Mouse (Mus musculus) megakaryocyte-erythroid progenitor cell, adult 5-6 weeks (primary cell): ENCODE results near the gene Rgs5. TPM values are rescaled to one million over a fixed set of nuclear protein-coding genes. Genes with fewer than 3 reads are reported as not detected.

Source experiments
- ATAC-seq: replicated peaks from 2 replicates; pipeline ENCODE4 v1.8.0; 2016; ENCODE audit warnings: mild to moderate bottlenecking, inconsistent platforms; ENCODE audit not compliant: severe bottlenecking, poor library complexity, low FRiP score, low TSS enrichment
- total RNA-seq, 2 experiments: library from RNA; stranded (forward) in 1 of 2; stranded (reverse) in 1 of 2; fragments of 200-1000, 215-1000 nt in 1 of 2; fragments of >200 nt in 1 of 2; fragmentation: Nextera tagmentation in 1 of 2; gene quantifications; 2 replicates each; pipeline ENCODE4 v1.2.3; 2014 to 2017

Gene Rgs5
- total RNA-seq, 2 experiments from 2014 or later: not detected

- no peak for ATAC-seq
Measured at GRCm38 (mm10) chr1:169704395-169705087, 49.2 kb downstream of the Rgs5 start.

DNA sequence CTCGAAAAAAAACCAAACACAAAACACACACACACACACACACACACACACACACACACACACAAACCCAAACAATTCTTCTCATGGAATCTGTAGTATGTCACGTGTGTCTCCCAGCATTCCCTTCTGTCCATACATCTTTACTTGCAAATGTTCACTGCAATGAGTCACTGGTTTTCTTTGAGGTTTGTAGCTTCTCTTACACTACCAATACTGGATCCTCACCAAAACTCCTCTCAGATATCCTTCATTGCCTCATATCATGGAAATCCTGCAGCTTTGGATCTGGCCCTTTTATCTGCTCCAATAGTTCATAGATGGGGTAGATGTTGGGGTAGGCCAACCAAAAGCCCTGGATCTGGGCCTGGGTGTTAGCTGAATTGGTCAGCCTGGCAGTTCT is 66.5 kb downstream of the Rgs5 start:
- ATAC-seq: no peak

DNA sequence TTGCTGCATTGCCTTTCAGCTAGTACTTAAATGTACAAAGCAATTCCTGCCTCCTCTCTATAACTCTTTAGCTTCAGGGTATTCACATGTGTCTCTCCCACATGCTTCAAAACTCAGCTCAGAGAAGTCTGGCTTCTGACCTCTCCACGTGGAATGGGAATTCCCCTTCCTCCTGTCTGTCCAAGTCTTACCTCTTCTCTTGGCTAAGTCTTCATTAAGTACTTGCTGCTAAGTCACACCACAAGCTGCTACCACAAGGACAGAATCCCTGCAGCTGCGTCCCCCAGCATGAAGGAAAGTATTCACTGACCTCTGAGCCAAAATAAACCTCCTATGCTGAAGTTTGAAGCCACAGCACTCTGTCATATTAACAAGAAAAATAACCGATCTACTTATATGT is 71.0 kb downstream of the Rgs5 start:
- no peak for ATAC-seq

DNA sequence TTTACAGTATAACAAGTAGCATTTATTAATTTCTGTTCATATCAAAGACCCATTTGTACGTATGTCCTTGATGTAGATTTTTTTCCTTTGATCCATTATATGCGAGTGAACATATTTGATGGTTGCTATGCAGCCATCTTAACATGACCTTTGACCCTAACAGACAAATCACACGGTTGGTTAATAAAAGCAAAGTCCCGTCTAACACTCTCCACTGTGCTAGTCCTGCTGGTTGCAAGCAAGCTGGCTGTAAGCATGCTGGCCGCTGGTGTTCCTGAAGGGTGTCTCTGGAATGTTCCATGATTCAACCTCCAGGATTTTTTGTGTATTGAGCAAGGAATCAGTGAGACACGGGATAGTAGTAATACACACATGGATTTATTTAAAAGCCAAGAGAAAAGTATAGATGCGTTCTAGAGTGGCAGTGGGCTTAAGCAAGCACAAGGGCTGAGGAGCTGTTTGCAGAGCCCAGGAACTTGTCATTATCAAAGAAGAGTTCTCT is 75.3 kb downstream of the Rgs5 start:
- ATAC-seq: no peak

- no peak for ATAC-seq
Measured at GRCm38 (mm10) chr1:169736139-169736538, 80.8 kb downstream of the Rgs5 start.

- ATAC-seq: no peak
Measured at GRCm38 (mm10) chr1:169737231-169737630, 81.9 kb downstream of the Rgs5 start.

GRCm38 (mm10) chr1:169741147-169741546 is 85.8 kb downstream of the Rgs5 start:
- no peak for ATAC-seq

Other genes starting within 250 kb of the Rgs5 start
- gene Nuf2, start 124.0 kb upstream of the Rgs5 start, total RNA-seq (2014; fragmentation: Nextera tagmentation): 42.9 and 52.0 TPM in 2 replicates
- gene Nuf2, start 124.0 kb upstream of the Rgs5 start, total RNA-seq (2017): 111 and 119 TPM in 2 replicates
- gene Rgs4, start 92.1 kb downstream of the Rgs5 start, total RNA-seq (2014; fragmentation: Nextera tagmentation): not detected in 2 replicates
- gene Rgs4, start 92.1 kb downstream of the Rgs5 start, total RNA-seq (2017): not detected in 2 replicates